Mouse (Mus musculus) C2C12 (cell line): ENCODE results near the gene Rbms3.

ENCODE experiments used
- CEBPB ChIP-seq: IDR thresholded peaks from one replicate; pipeline ENCODE4 v1.6.1; 2011; ENCODE audit warnings: low read depth, mild to moderate bottlenecking, control low read depth, moderate library complexity
- CTCF ChIP-seq: IDR thresholded peaks from one replicate; pipeline ENCODE4 v1.5.1; 2011; ENCODE audit not compliant: control insufficient read depth, insufficient read depth, insufficient read length
- MAX ChIP-seq: IDR thresholded peaks from one replicate; pipeline ENCODE4 v1.6.1; 2011; ENCODE audit warnings: mild to moderate bottlenecking, control low read depth
- MYOD1 ChIP-seq: IDR thresholded peaks from one replicate; pipeline ENCODE4 v1.6.1; 2011; ENCODE audit warnings: low read depth; ENCODE audit not compliant: control insufficient read depth, insufficient read length
- MYOG ChIP-seq: IDR thresholded peaks from one replicate; pipeline ENCODE4 v1.6.1; 2011; ENCODE audit not compliant: control insufficient read depth, insufficient read length; ENCODE audit errors: extremely low read depth
- USF1 ChIP-seq: IDR thresholded peaks from one replicate; pipeline ENCODE4 v1.6.1; 2011; ENCODE audit warnings: low read depth, mild to moderate bottlenecking, control low read depth, moderate library complexity

GRCm38 (mm10) chr9:117018741-117019163 lies 611.0 kb downstream of the Rbms3 start:
- TF ChIP-seq CTCF (no peak), MYOG (no peak), MAX (no peak), USF1 (no peak), CEBPB (no peak), MYOD1 (no peak)
